In the genomic region with DNA sequence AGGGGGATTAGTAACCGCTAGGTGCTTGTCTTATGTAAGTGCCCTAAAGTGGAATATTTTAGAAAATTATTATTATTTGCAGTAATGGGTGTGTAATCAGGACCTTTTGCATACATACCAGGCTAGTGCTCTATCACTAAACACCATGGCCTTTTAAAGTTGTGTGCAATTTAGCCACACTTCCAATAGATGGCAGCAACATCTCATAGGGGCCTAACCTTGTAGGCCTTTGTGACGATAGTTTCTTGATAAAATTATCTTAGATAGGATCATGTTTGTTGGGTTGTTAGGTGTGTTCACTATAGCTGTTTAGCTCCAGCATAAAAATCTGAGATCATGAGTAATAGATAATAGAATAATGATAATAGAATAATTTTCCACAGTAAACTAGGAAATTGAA, we compare ENCODE assay signal across 9 mouse cellular contexts. TPM values are rescaled to one million over a fixed set of nuclear protein-coding genes. Genes with fewer than 3 reads are reported as not detected.
A peak's percentile ranks its signal among the peaks of the same experiment; 100 is the strongest.
DNase-seq lines count a peak whose midpoint lies in the region; ATAC-seq and TF ChIP-seq lines count a peak whose summit lies in the region.
"Had no signal": no experiment of that assay in that cellular context is flagged by ENCODE, and none has a peak within 500 bp of the region (broad histone marks: within the 10 kb centered on the region; RNA-seq: fewer than 3 reads in every experiment).

No protein-coding gene starts in this region.

- ATAC-seq in intestine, embryonic 14.5 days (replicated peaks; ENCODE audit: low FRiP score, low TSS enrichment, low read depth), result peak; percentile 60; the same call in 1 of the 2 replicates
- no peak for ATAC-seq in intestine, embryonic 16.5 days
- ATAC-seq in hindbrain, postnatal 0 days, result no peak
- ATAC-seq in midbrain, postnatal 0 days (ENCODE audit: low FRiP score), result no peak

- no peak overlapping the region for H3K9ac ChIP-seq in intestine, embryonic 14.5 days (ENCODE audit: low read length)
- H3K9ac ChIP-seq in intestine, embryonic 16.5 days (ENCODE audit: low read depth, low read length), result no peak overlapping the region
- H3K9ac ChIP-seq in hindbrain, postnatal 0 days (replicated peaks; ENCODE audit: low read length), result no peak overlapping the region
- no peak overlapping the region for H3K9ac ChIP-seq in midbrain, postnatal 0 days (replicated peaks; ENCODE audit: low read length, poor library complexity, severe bottlenecking)
- H3K9ac ChIP-seq: neural tube, embryonic 13.5 days had no signal

- H3K27me3 ChIP-seq in intestine, embryonic 14.5 days (replicated peaks; ENCODE audit: control insufficient read depth, insufficient read depth, low read length), result no peaks in the 10 kb centered on the region
- H3K27me3 ChIP-seq in intestine, embryonic 16.5 days (replicated peaks; ENCODE audit: control insufficient read depth, insufficient read depth, low read length), result no peaks in the 10 kb centered on the region
- no peaks in the 10 kb centered on the region for H3K27me3 ChIP-seq in hindbrain, postnatal 0 days (ENCODE audit: insufficient read depth, low read length)
- no peaks in the 10 kb centered on the region for H3K27me3 ChIP-seq in midbrain, postnatal 0 days (ENCODE audit: insufficient read depth, low read length)
- H3K27me3 ChIP-seq: neural tube, embryonic 13.5 days had no signal

- no peak overlapping the region for H3K27ac ChIP-seq in intestine, embryonic 14.5 days (ENCODE audit: low read depth)
- H3K27ac ChIP-seq in intestine, embryonic 16.5 days (ENCODE audit: low read length), result no peak overlapping the region
- no peak overlapping the region for H3K27ac ChIP-seq in hindbrain, postnatal 0 days
- no peak overlapping the region for H3K27ac ChIP-seq in midbrain, postnatal 0 days (ENCODE audit: low read depth, low read length)
- H3K27ac ChIP-seq: neural tube, embryonic 13.5 days had no signal

- no peak for DNase-seq in intestine, embryonic 14.5 days (ENCODE audit: low spot score)
- DNase-seq in 416B (ENCODE audit: low read depth) (peak; percentile 54), NIH3T3 (ENCODE audit: low read depth) (peak; percentile 70)
- peak; percentile 59 for DNase-seq in hindbrain, postnatal 0 days (ENCODE audit: low spot score)
- peak; percentile 58 for DNase-seq in midbrain, postnatal 0 days (ENCODE audit: low spot score)
- no peak for DNase-seq in thymus, postnatal 10 days (ENCODE audit: low spot score in 2 of 2)
- no peak for DNase-seq in frontal cortex, postnatal 14 days (ENCODE audit: low spot score in 2 of 2)

- no peaks in the 10 kb centered on the region for H3K9me3 ChIP-seq in intestine, embryonic 14.5 days (ENCODE audit: control insufficient read depth, low read length)
- no peaks in the 10 kb centered on the region for H3K9me3 ChIP-seq in intestine, embryonic 16.5 days (ENCODE audit: control insufficient read depth, low read length)
- no peaks in the 10 kb centered on the region for H3K9me3 ChIP-seq in hindbrain, postnatal 0 days (ENCODE audit: low read length)
- H3K9me3 ChIP-seq in midbrain, postnatal 0 days (ENCODE audit: low read length), result no peaks in the 10 kb centered on the region
- H3K9me3 ChIP-seq: neural tube, embryonic 13.5 days had no signal

- H3K4me3 ChIP-seq in intestine, embryonic 14.5 days (ENCODE audit: low read depth, low read length), result no peak overlapping the region
- H3K4me3 ChIP-seq in intestine, embryonic 16.5 days (ENCODE audit: low read length), result no peak overlapping the region
- no peak overlapping the region for H3K4me3 ChIP-seq in hindbrain, postnatal 0 days (ENCODE audit: low read length)
- no peak overlapping the region for H3K4me3 ChIP-seq in midbrain, postnatal 0 days (ENCODE audit: low read depth, low read length)
- H3K4me3 ChIP-seq: neural tube, embryonic 13.5 days had no signal

- no peak overlapping the region for H3K4me2 ChIP-seq in intestine, embryonic 14.5 days (ENCODE audit: low read length)
- no peak overlapping the region for H3K4me2 ChIP-seq in intestine, embryonic 16.5 days (ENCODE audit: low read depth, low read length)
- H3K4me2 ChIP-seq in hindbrain, postnatal 0 days (ENCODE audit: low read depth, low read length), result no peak overlapping the region
- H3K4me2 ChIP-seq in midbrain, postnatal 0 days (ENCODE audit: low read depth, low read length, poor library complexity, severe bottlenecking), result no peak overlapping the region
- H3K4me2 ChIP-seq: neural tube, embryonic 13.5 days had no signal

- H3K4me1 ChIP-seq in intestine, embryonic 14.5 days (replicated peaks; ENCODE audit: control insufficient read depth, insufficient read depth, low read length), result no peaks in the 10 kb centered on the region
- no peaks in the 10 kb centered on the region for H3K4me1 ChIP-seq in intestine, embryonic 16.5 days (ENCODE audit: control insufficient read depth, insufficient read depth, low read length)
- H3K4me1 ChIP-seq in hindbrain, postnatal 0 days (ENCODE audit: insufficient read depth, low read length), result no peaks in the 10 kb centered on the region
- H3K4me1 ChIP-seq in midbrain, postnatal 0 days (ENCODE audit: insufficient read depth, low read length), result no peaks in the 10 kb centered on the region
- H3K4me1 ChIP-seq: neural tube, embryonic 13.5 days had no signal

- peak; percentile 72 for TF ChIP-seq CTCF in hindbrain, postnatal 0 days (IDR thresholded peaks at IDR 0.05; ENCODE audit: low read depth)
- peak; percentile 75 for TF ChIP-seq CTCF in midbrain, postnatal 0 days (IDR thresholded peaks at IDR 0.05)

- no peaks in the 10 kb centered on the region for H3K36me3 ChIP-seq in intestine, embryonic 14.5 days (ENCODE audit: control insufficient read depth, insufficient read depth, low read length)
- no peaks in the 10 kb centered on the region for H3K36me3 ChIP-seq in intestine, embryonic 16.5 days (ENCODE audit: control insufficient read depth, insufficient read depth, low read length)
- no peaks in the 10 kb centered on the region for H3K36me3 ChIP-seq in hindbrain, postnatal 0 days (ENCODE audit: insufficient read depth, low read length)
- no peaks in the 10 kb centered on the region for H3K36me3 ChIP-seq in midbrain, postnatal 0 days (ENCODE audit: insufficient read depth, low read length)
- H3K36me3 ChIP-seq: neural tube, embryonic 13.5 days had no signal

- 30% methylated on average over 2 of the region's 2 CpGs for WGBS in intestine, embryonic 14.5 days
- 30% methylated on average over 2 of the region's 2 CpGs for WGBS in intestine, embryonic 16.5 days
- WGBS in hindbrain, postnatal 0 days, result 32% methylated on average over 2 of the region's 2 CpGs
- WGBS in midbrain, postnatal 0 days, result 26% methylated on average over 2 of the region's 2 CpGs

RNA-seq across cellular contexts. Expression of a gene that starts 11.3 kb away (rescaled TPM):
- polyA plus RNA-seq in intestine, embryonic 14.5 days (2014; fragmentation: Nextera tagmentation; extraction: Ambion mirVana), result not detected in 2 replicates
- not detected in 2 replicates for polyA plus RNA-seq in intestine, embryonic 16.5 days (2015; fragmentation: Nextera tagmentation; extraction: Ambion mirVana)
- total RNA-seq in hindbrain, postnatal 0 days (2014; rRNA removed), result not detected in 2 replicates
- not detected in 2 replicates for polyA plus RNA-seq in hindbrain, postnatal 0 days (2015; fragmentation: Nextera tagmentation; extraction: Ambion mirVana)
- total RNA-seq in midbrain, postnatal 0 days (2014; rRNA removed), result not detected in 2 replicates
- polyA plus RNA-seq in midbrain, postnatal 0 days (2015; fragmentation: Nextera tagmentation; extraction: Ambion mirVana), result not detected in 2 replicates
- polyA plus RNA-seq: neural tube, embryonic 13.5 days had no signal

RNA-seq across cellular contexts. Expression of a gene that starts 18.6 kb away (rescaled TPM):
- not detected in 2 replicates for polyA plus RNA-seq in intestine, embryonic 14.5 days (2014; fragmentation: Nextera tagmentation; extraction: Ambion mirVana)
- not detected in 2 replicates for polyA plus RNA-seq in intestine, embryonic 16.5 days (2015; fragmentation: Nextera tagmentation; extraction: Ambion mirVana)
- not detected in 2 replicates for total RNA-seq in hindbrain, postnatal 0 days (2014; rRNA removed)
- polyA plus RNA-seq in hindbrain, postnatal 0 days (2015; fragmentation: Nextera tagmentation; extraction: Ambion mirVana), result not detected in 2 replicates
- total RNA-seq in midbrain, postnatal 0 days (2014; rRNA removed), result not detected in 2 replicates
- not detected in 2 replicates for polyA plus RNA-seq in midbrain, postnatal 0 days (2015; fragmentation: Nextera tagmentation; extraction: Ambion mirVana)
- polyA plus RNA-seq: neural tube, embryonic 13.5 days had no signal

RNA-seq across cellular contexts. Expression of a gene that starts 31.2 kb away (rescaled TPM):
- polyA plus RNA-seq in intestine, embryonic 14.5 days (2014; fragmentation: Nextera tagmentation; extraction: Ambion mirVana), result not detected in 2 replicates
- not detected in 2 replicates for polyA plus RNA-seq in intestine, embryonic 16.5 days (2015; fragmentation: Nextera tagmentation; extraction: Ambion mirVana)
- total RNA-seq in hindbrain, postnatal 0 days (2014; rRNA removed), result not detected in 2 replicates
- not detected in 2 replicates for polyA plus RNA-seq in hindbrain, postnatal 0 days (2015; fragmentation: Nextera tagmentation; extraction: Ambion mirVana)
- total RNA-seq in midbrain, postnatal 0 days (2014; rRNA removed), result not detected in 2 replicates
- not detected in 2 replicates for polyA plus RNA-seq in midbrain, postnatal 0 days (2015; fragmentation: Nextera tagmentation; extraction: Ambion mirVana)
- polyA plus RNA-seq: neural tube, embryonic 13.5 days had no signal

RNA-seq across cellular contexts. Expression of a gene that starts 35.6 kb away (rescaled TPM):
- polyA plus RNA-seq in intestine, embryonic 14.5 days (2014; fragmentation: Nextera tagmentation; extraction: Ambion mirVana), result not detected in 2 replicates
- polyA plus RNA-seq in intestine, embryonic 16.5 days (2015; fragmentation: Nextera tagmentation; extraction: Ambion mirVana), result not detected in 2 replicates
- not detected in 2 replicates for total RNA-seq in hindbrain, postnatal 0 days (2014; rRNA removed)
- polyA plus RNA-seq in hindbrain, postnatal 0 days (2015; fragmentation: Nextera tagmentation; extraction: Ambion mirVana), result not detected in 2 replicates
- not detected in 2 replicates for total RNA-seq in midbrain, postnatal 0 days (2014; rRNA removed)
- not detected in 2 replicates for polyA plus RNA-seq in midbrain, postnatal 0 days (2015; fragmentation: Nextera tagmentation; extraction: Ambion mirVana)
- polyA plus RNA-seq: neural tube, embryonic 13.5 days had no signal

RNA-seq across cellular contexts. Expression of a gene that starts 42.5 kb away (rescaled TPM):
- polyA plus RNA-seq in intestine, embryonic 14.5 days (2014; fragmentation: Nextera tagmentation; extraction: Ambion mirVana), result not detected in 2 replicates
- polyA plus RNA-seq in intestine, embryonic 16.5 days (2015; fragmentation: Nextera tagmentation; extraction: Ambion mirVana), result not detected in 2 replicates
- total RNA-seq in hindbrain, postnatal 0 days (2014; rRNA removed), result not detected in 2 replicates
- polyA plus RNA-seq in hindbrain, postnatal 0 days (2015; fragmentation: Nextera tagmentation; extraction: Ambion mirVana), result not detected in 2 replicates
- total RNA-seq in midbrain, postnatal 0 days (2014; rRNA removed), result not detected in 2 replicates
- not detected in 2 replicates for polyA plus RNA-seq in midbrain, postnatal 0 days (2015; fragmentation: Nextera tagmentation; extraction: Ambion mirVana)
- polyA plus RNA-seq: neural tube, embryonic 13.5 days had no signal

Comparison
In these comparisons a context has a peak if more than half of its experiments do, and no peak if none do; other contexts are left out.
1. DNase-seq: peak in 416B (single experiment), NIH3T3 (single experiment), hindbrain, postnatal 0 days (single experiment) and midbrain, postnatal 0 days (single experiment); none in intestine, embryonic 14.5 days (single experiment), thymus, postnatal 10 days (0 of 2) and frontal cortex, postnatal 14 days (0 of 2).